Mouse (Mus musculus) neural tube, embryonic 13.5 days (tissue): ENCODE measurements at regions not wholly inside any gene's neighbourhood (a gene's known extent, or its start where the extent isn't known, plus 50 kb on each side); places are given as distances from the start of the nearest gene placed in this dataset.

Source experiments
- ATAC-seq: fragments of 200-750 bp; cut with Nextera tagmentation; 2 replicates; pipeline ENCODE4 v1.8.0; 2017; ENCODE audit warnings: low read depth, mild to moderate bottlenecking, moderate TSS enrichment, moderate library complexity
- H3K27ac ChIP-seq: fragments of 300-500 bp; sonication (generic); replicated peaks from 2 replicates; pipeline ENCODE4 v1.5.1; 2015; ENCODE audit warnings: moderate library complexity, mild to moderate bottlenecking, inconsistent platforms
- H3K27me3 ChIP-seq: fragments of 300-500 bp; sonication (generic); 2 replicates; pipeline ENCODE4 v1.6.1; 2015; ENCODE audit warnings: mild to moderate bottlenecking, inconsistent platforms
- H3K36me3 ChIP-seq: fragments of 300-500 bp; sonication (generic); 2 replicates; pipeline ENCODE4 v1.6.1; 2015; ENCODE audit warnings: mild to moderate bottlenecking, inconsistent platforms
- H3K4me1 ChIP-seq: fragments of 300-500 bp; sonication (generic); replicated peaks from 2 replicates; pipeline ENCODE4 v1.6.1; 2015; ENCODE audit warnings: inconsistent platforms
- H3K4me2 ChIP-seq: fragments of 300-500 bp; sonication (generic); 2 replicates; pipeline ENCODE4 v1.6.1; 2015; ENCODE audit warnings: inconsistent platforms, mild to moderate bottlenecking, moderate library complexity
- H3K4me3 ChIP-seq: fragments of 300-500 bp; sonication (generic); 2 replicates; pipeline ENCODE4 v1.5.1; 2015; ENCODE audit warnings: mild to moderate bottlenecking, inconsistent platforms
- H3K9ac ChIP-seq: fragments of 300-500 bp; sonication (generic); 2 replicates; pipeline ENCODE4 v1.6.1; 2015; ENCODE audit warnings: moderate library complexity, mild to moderate bottlenecking, inconsistent platforms
- H3K9me3 ChIP-seq: fragments of 300-500 bp; sonication (generic); 2 replicates; pipeline ENCODE4 v1.6.1; 2016; ENCODE audit warnings: inconsistent platforms
- WGBS: fragments of 180-500 bp; shearing (Covaris S2); methylation state at CpG from one replicate; pipeline ENCODE4 v1.1.7; 2015; 5-methylcytosine and 5-hydroxymethylcytosine counted together

- Histone ChIP-seq H3K36me3 (no peaks in the 10 kb centered on the region), H3K9me3 (no peaks in the 10 kb centered on the region), H3K4me2 (peak overlapping the region; percentile 45), H3K4me1 (peaks cover 39% of the 10 kb centered on the region), H3K27ac (peak overlapping the region; percentile 63), H3K4me3 (peak overlapping the region; percentile 15), H3K27me3 (peaks cover 92% of the 10 kb centered on the region), H3K9ac (peak overlapping the region; percentile 42)
- ATAC-seq, result no peak
- 2% methylated on average over 16 of the region's 16 CpGs for WGBS
Observed at GRCm38 (mm10) chr19:44692816-44693215, 63.0 kb upstream of the Pax2 start.

GRCm38 (mm10) chr19:44695331-44695730 lies 60.5 kb upstream of the Pax2 start:
- Histone ChIP-seq H3K27me3 (peaks cover 90% of the 10 kb centered on the region), H3K4me2 (peak overlapping the region; percentile 18; the same call in 1 of the 2 replicates), H3K4me1 (peaks cover 60% of the 10 kb centered on the region), H3K27ac (peak overlapping the region; percentile 84), H3K9me3 (no peaks in the 10 kb centered on the region), H3K9ac (0 out of 2 replicates have a peak overlapping the region, but pooled peaks have one; percentile 12), H3K36me3 (no peaks in the 10 kb centered on the region), H3K4me3 (no peak overlapping the region)
- WGBS, result 3% methylated on average over 3 of the region's 3 CpGs
- ATAC-seq, result peak; percentile 19; the same call in 1 of the 2 replicates

DNA sequence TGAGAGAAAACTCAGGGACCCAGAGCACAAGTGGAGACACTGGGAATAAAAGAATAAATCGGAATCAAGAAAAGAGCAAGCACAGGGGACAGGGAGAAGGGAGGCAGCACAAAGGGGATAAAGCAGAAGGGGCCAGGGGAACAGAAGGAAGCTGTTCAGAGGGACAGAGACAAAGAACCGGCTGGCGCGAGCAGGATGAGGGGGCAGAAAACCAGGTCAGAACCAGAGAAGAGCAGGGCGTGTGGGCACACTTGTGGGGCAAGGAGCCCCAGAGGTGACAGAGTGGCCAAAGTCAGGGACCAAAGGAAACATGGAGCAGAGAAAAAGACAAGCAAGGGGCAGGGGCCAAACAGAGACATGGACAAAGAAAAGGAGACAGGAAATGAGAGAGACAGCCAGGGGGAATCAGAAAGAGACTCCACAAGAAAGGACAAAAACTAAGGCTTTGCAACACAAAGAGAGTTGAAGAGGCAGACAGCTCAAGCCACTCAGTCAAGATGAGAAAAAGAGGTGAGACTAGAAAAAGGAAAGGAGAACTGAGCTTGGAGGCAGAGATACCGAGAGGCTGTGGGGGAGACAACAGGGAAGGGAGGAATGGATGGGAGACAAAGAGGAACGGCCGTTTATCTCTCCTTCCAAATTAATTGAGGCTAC lies 59.7 kb upstream of the Pax2 start:
- Histone ChIP-seq H3K36me3 (no peaks in the 10 kb centered on the region), H3K27ac (peak overlapping the region; percentile 84), H3K9ac (peak overlapping the region; percentile 56), H3K9me3 (no peaks in the 10 kb centered on the region), H3K27me3 (peaks cover 90% of the 10 kb centered on the region), H3K4me3 (no peak overlapping the region), H3K4me1 (peaks cover 60% of the 10 kb centered on the region), H3K4me2 (peak overlapping the region; percentile 27; the same call in 1 of the 2 replicates)
- ATAC-seq, result no peak
- 5% methylated on average over 8 of the region's 8 CpGs for WGBS

DNA sequence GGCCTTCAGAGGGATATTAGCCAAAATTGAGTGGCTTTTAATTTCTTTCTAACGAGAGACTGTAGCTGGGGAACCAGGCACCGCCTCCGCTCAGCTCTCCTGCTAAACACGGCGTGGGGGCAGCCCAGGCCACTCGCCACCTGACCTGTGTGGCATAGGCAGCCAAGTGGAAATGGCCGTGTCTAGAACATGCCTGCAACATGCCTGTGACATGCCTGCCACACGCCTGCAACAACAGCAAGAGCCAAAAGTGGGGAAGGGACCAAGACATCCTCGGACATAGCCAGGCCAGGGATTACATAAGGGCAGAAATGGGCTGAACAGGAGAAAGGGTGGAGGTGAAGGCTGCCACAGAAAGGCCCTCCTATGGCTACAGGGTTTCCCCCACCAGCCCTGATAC lies 59.1 kb upstream of the Pax2 start:
- Histone ChIP-seq H3K9me3 (no peaks in the 10 kb centered on the region), H3K9ac (peak overlapping the region; percentile 56; the same call in 1 of the 2 replicates), H3K4me2 (peak overlapping the region; percentile 27; the same call in 1 of the 2 replicates), H3K36me3 (no peaks in the 10 kb centered on the region), H3K4me3 (no peak overlapping the region), H3K27me3 (peaks cover 92% of the 10 kb centered on the region), H3K27ac (peak overlapping the region; percentile 57), H3K4me1 (peaks cover 60% of the 10 kb centered on the region)
- 30% methylated on average over 9 of the region's 9 CpGs for WGBS
- no peak for ATAC-seq

GRCm38 (mm10) chr19:44698382-44699256 lies 57.2 kb upstream of the Pax2 start:
- H3K4me3 ChIP-seq, result no peak overlapping the region
- peaks cover 88% of the 10 kb centered on the region for H3K27me3 ChIP-seq
- no peaks in the 10 kb centered on the region for H3K9me3 ChIP-seq
- peak overlapping the region; percentile 34; the same call in 1 of the 2 replicates for H3K9ac ChIP-seq
- H3K4me2 ChIP-seq, result peak overlapping the region; percentile 24
- H3K4me1 ChIP-seq, result peaks cover 51% of the 10 kb centered on the region
- 5% methylated on average over 21 of the region's 21 CpGs for WGBS
- ATAC-seq, result peak; percentile 48
- peak overlapping the region; percentile 85 for H3K27ac ChIP-seq
- no peaks in the 10 kb centered on the region for H3K36me3 ChIP-seq
